Mouse (Mus musculus) activated CD4-positive, CD25-positive, alpha-beta regulatory T cell (primary cell): ENCODE data around the gene Zfp105. TPM values are rescaled to one million over a fixed set of nuclear protein-coding genes. Genes with fewer than 3 reads are reported as not detected.

ENCODE experiments used
- polyA plus RNA-seq, 2 experiments: library from polyadenylated mRNA; unstranded; fragments of 100-300 nt; shearing (Covaris generic); gene quantifications; one replicate each; pipeline ENCODE4 v1.2.1; 2017

Zfp105 gene
- polyA plus RNA-seq, result not detected

DNA sequence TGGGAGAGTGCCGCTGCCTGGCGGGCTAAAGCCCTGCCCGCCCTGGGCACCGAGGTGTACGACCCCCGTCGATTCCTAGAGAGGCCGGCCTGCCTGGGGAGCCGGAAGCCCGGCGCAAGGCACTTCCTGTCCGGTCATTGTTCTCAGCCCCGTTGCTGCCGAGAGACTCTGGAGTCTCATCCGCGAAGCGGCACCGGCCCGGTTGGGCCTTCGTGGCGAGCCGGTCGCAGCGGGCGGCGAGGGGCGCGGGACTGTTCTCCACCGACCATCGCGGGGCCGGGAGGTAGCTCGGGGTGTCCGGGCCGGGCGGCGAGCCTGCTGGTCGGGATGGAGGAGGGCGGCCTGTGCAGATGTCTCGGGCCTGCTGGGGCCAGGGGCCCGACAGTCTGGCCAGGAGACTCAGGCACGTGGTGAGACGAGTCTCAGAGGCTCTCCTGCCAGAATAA lies at the start of gene Zfp105:
Gene Zfp105, plus strand, starts transcription at position 137 of the 446 bp plus-strand sequence.

DNA sequence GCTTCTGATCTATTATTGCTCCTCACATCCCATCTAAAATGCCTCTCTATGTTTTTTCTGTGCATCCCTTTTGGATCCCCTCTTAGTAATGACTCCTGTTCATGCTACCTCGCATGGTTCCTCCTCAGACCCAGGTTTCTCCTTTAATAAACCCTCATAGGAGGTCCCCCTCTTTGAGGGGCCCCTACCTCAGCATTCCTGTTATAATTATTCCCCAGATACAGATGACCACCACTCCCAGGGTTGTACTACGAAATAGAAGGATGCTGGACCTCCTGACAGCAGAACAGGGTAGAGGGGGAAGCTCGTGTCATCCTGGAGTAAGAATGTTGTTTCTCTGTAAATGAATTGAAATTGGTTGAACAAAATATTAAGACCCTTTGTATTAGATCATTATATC lies 37.5 kb upstream of the Zfp105 start, which contains the start of gene Zkscan7:
Gene Zkscan7, plus strand, starts transcription at position 301 of the 400 bp plus-strand sequence.

DNA sequence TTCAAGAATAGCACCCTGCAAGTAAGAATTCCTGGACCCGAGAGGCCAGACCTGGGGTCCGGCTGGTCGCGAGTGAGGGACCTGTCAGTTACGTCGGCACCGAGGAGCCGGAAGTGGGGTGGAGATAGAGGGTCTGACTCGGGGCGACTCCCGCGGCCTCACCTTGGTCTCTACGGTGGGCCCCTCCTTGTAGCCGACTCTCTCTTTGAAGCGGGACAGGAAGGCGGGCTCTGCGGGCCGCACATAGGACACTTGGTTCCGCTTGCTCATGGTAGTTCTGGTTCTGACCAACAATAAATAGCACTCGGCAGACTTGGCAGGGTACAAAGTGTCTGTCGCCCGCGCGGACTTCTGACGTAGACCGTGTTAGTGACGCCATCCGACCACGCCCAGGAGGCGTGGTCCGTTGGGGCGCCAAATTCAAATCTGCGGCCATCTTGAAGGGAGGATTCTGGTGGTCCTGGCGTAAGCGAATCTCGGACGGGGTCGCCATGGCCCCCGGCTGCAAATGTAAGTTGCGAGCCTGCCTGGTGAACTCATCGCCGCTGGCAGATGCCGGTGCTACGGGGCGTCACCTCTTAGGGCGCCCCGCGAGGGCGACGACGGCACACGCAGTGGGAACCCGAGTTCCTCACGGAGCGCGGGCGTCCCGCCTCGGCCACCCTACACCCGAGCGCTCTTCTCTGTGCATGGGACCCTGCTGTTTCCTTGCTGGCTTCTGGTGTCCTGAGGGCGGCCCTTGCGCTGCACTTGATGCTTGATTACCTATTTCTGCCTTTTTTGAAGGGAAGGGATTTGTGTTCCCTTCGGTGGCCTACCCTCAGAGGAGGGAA lies 28.0 kb downstream of the Zfp105 start, which contains the start of the genes 1110059G10Rik and Kif15:
Gene 1110059G10Rik, minus strand, starts transcription at position 358 of the 833 bp plus-strand sequence.
Gene Kif15, plus strand, starts transcription at position 404 of the 833 bp plus-strand sequence.

Other genes starting within 250 kb of the Zfp105 start
- gene Topaz1, start 175.7 kb upstream of the Zfp105 start, polyA plus RNA-seq, result under 1 TPM in 1 of 2 experiments, not detected in 1; 0.04 TPM
- 10 to 100 TPM; 11.4 to 12.7 TPM for gene Tcaim, start 117.5 kb upstream of the Zfp105 start, polyA plus RNA-seq
- gene Gm35549, start 79.0 kb upstream of the Zfp105 start, polyA plus RNA-seq, result under 1 TPM; 0.66 TPM
- 10 to 100 TPM; 40.2 to 48.0 TPM for gene Zfp445, start 57.1 kb upstream of the Zfp105 start, polyA plus RNA-seq
- gene Zkscan7, start 37.4 kb upstream of the Zfp105 start, polyA plus RNA-seq, result 1 to 10 TPM; 4.0 to 8.6 TPM
- 10 to 100 TPM; 34.4 to 40.3 TPM for gene 1110059G10Rik, start 27.9 kb downstream of the Zfp105 start, polyA plus RNA-seq
- 10 to 100 TPM in 1 of 2 experiments, 1 to 10 TPM in 1; 9.7 to 10.7 TPM for gene Kif15, start 28.0 kb downstream of the Zfp105 start, polyA plus RNA-seq
- gene Tmem42, start 98.3 kb downstream of the Zfp105 start, polyA plus RNA-seq, result 10 to 100 TPM; 27.7 to 34.7 TPM
- 1 to 10 TPM in 1 of 2 experiments, under 1 TPM in 1; 0.29 to 1.2 TPM for gene Tgm4, start 111.7 kb downstream of the Zfp105 start, polyA plus RNA-seq
- 10 to 100 TPM; 70.4 to 72.8 TPM for gene Zdhhc3, start 190.1 kb downstream of the Zfp105 start, polyA plus RNA-seq
- 10 to 100 TPM; 71.1 to 95.8 TPM for gene Exosc7, start 190.1 kb downstream of the Zfp105 start, polyA plus RNA-seq
- under 1 TPM; 0.38 to 0.59 TPM for gene Clec3b, start 227.9 kb downstream of the Zfp105 start, polyA plus RNA-seq